Mouse (Mus musculus): Measurements from ENCODE around the gene Prr15l.
A peak's percentile ranks its signal among the peaks of the same experiment; 100 is the strongest.

The Prr15l gene

DNA sequence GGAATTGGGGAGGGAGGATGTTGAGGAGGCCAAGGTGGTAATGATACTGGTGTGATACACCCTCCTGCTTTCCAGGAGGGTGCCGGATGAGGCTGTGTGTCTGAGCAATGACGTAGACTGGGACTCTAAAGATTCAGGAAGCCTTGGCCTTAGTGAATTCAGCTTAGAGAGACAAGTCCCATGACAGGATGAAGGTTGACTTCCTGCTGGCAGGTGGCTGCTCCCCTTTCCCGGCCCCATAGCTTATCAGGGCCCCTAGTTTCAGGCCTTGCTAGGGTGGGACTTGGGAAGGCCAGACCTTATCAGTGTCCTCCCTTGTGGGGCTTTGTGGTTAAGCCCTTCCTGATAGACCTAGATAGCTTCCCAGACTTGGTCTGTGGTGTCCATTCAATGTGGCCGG, 19.9 kb downstream of the Prr15l start:
- DNase-seq (ENCODE audit: low read depth) = peak; percentile 96

DNA sequence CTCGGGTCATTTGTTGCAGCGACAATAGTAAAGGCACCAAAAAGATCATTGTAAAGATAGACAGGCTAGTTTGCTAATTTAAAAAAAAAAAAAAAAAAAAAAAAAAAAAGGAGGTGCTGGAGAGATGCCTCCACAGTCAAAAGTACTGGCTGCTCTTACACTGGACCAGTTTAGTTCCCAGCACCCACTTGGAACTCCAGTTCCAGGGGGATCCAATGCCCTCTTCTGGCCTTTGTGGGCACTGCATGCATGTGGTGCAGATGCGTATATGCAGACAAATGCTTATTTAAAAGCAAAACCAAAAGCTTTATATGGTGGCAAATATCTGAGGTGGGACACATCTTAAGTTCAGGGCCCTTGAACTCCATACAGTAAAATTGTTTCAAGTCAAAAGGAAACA, 22.9 kb downstream of the Prr15l start:
- DNase-seq (ENCODE audit: low read depth) = peak; percentile 50

DNA sequence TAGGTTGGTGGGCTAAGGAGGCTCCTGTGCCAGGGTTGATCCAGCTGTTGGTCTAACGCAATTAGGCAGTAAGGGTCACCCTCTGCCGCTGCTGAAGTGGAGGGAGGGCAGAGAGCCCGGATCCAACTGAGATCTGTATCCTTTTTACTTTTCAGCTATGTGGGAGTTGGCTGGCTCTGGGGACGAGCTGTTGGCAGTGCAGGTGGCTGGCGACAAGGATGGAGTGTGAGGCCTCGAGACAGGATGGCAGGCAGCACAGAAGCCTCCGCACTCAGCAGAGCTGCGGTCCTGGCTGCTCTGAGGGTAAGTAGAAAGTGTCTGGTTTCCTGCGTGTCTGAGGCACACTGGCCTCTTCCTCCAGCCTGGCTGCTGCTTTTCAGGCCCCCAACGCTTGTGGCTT, 24.5 kb downstream of the Prr15l start:
- DNase-seq (ENCODE audit: low read depth) = no peak

DNA sequence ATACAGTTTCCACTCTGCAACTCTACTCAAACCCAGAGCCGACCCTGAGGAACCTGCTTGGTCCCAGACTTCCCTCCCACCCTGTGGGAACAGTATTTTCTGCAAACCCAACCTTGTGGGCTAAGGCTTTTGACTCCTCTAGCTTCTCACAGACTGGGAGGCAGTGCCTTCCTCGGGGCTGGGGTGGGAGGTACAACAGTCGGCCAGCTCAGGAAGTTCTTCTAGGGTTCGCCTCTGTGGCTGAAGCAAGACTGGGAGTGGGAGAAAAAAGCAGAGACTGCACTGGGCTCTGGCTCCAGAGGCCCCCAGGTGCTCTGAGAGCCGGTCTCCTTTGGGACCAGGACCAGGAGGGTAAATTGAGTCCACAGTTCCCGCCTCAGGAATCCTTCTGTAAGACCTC, 25.0 kb downstream of the Prr15l start:
- DNase-seq (ENCODE audit: low read depth) = no peak

DNA sequence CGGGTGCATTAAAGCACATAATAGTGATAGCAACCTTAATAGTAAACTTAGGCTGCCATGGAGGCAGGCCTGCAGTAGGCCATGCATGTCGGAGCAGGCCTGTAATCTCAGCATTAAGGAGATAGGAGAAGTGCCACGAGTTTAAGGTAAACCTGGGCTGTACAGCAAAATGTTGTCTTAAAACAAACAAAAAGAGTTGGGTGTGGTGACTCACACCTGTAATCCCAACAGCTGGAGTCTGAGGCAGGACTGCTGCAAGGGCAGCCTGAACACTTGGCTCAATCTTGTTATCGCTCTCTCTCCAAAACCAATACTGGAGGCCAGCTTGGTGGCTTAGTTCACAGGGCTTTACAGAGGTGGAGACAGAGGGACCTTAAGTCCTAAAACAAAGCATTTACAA, 27.2 kb downstream of the Prr15l start:
- no peak for DNase-seq (ENCODE audit: low read depth)

DNA sequence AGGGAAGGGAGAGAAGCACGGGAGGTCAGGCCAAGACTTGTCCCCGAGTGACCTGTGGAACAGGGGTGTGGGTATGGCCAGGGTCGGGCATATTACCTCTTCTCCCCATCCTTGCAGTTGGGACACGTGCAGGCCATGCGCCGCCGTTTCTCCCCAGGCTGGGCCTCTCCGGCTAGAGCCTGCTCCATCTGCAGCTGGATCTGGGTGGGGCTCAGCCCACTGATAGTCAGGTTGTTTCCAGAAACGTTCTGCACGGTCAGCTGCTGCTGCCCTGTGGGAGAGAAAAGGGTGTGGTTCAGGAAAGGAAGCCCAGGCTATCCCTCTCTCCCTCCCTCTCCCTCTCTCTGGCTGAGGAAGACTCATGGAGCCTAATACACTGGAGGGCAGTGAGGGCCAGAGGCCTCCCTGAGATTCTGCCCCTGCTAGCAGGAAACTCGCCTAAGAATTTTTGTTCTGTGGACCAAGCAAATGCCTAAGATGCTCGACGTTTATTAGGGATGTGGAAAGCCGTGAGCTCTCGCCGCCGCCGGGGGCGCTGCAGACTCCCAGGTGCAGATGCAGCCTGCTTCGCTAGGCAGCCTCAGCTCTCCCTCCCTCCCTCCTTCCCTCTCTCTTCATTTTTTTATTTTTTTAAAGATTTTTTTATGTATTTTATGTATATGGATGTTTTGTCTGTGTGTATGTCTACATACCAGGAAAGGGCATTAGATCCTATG, 28.3 kb downstream of the Prr15l start:
- no peak for DNase-seq (ENCODE audit: low read depth)

DNA sequence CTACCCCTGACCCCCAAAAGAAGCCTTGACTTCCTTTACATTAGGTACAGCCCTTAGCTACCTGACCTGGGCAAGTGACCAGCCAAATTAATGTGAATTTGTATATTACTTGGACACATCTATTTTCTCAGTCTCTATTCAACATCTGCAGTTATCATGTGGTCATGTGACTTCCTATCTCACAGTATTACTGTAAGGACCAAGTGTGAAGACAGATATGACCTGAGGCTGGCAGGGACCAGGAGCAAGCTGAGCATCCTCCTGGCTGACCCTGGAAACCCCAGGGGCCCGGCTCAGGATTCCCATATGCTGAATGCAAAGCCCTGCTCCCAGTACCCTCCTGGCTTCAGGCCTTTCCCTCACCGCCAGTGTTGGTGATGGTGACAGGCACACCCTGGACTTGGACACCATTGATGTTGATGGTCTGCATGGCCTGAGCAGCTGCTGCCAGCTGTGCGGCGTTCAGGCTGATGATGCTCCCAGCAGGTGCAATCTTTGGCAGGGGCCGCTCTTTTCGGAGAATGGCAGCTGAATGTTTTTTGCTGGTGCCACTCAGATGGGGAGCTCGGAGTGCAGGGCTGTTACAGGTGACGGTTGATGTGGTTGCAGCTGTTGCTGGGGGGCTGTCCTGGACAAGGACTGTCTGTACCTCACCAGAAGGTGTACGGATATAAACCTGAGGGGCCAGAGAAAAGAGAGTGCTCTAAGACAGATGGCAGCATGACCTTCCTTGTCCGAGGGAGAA, 29.3 kb downstream of the Prr15l start:
- DNase-seq (ENCODE audit: low read depth) = no peak

DNA sequence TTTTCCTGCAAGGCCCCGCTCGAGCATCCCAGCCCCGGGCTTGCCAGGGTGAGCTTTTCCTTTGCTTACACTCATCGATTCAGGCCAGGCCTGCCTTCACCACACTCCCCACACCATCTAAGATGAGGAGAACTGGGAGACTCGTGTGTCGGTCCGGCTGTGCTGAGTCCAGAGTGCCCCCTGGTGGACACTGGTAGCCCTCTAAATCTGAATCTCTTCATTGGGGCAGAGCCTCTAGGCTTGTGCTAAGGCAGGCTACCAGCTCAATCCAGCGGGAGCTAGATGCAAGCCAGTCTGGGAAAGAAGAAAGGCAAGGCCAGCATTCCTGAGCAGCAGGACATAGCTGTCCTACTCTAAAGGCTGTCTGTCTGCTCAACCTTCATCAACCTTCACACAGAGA, 35.7 kb downstream of the Prr15l start:
- peak; percentile 85 for DNase-seq (ENCODE audit: low read depth)

DNA sequence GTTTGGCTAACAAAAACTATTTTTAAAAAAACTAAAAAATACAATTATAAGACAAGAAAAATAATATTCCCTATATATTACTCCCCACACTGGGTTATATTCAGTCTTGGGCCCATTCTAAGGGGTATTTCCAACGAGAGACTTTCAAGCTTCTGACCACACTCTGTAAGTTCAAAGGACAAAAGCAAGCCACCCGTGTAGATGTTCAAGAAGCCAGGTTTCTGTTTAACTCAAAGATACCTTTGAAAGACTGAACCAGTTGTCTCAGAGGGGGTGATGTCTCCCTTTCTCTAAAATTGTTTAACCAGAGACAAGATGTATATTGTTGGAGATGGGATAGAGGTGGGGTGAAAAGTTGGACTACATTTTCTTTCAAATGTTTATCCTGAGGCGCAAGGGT, 38.3 kb downstream of the Prr15l start:
- DNase-seq (ENCODE audit: low read depth) = no peak

DNA sequence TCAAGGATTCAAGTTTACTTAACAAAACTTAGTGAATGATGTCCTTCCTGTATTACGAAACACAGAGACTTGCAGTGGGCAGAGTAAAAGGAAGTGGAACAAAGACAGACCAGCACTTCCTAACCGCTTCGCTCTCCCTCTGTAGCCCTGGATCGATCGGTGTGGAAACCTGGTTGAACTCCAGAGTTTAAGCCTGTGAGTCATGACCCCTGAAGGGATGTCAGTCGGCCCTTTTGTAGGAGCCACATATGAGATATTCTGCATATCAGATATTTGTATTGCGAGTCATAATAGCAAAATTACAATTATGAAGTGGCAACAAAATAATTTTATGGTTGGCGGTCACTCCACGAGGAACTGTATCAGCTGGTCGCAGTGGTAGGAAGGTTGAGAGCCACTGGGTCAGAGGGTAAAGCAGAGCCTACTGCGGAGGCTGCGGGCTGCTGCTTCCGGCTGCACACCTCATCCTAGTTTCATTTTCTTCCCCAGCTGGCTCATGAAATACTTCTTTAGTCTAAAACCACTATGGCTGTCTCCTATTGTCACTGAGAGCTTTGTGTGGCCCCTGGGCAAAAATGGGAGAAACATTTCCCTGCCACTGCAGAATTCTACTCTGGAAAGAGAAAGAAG, 39.1 kb downstream of the Prr15l start:
- DNase-seq (ENCODE audit: low read depth) = peak; percentile 91

DNA sequence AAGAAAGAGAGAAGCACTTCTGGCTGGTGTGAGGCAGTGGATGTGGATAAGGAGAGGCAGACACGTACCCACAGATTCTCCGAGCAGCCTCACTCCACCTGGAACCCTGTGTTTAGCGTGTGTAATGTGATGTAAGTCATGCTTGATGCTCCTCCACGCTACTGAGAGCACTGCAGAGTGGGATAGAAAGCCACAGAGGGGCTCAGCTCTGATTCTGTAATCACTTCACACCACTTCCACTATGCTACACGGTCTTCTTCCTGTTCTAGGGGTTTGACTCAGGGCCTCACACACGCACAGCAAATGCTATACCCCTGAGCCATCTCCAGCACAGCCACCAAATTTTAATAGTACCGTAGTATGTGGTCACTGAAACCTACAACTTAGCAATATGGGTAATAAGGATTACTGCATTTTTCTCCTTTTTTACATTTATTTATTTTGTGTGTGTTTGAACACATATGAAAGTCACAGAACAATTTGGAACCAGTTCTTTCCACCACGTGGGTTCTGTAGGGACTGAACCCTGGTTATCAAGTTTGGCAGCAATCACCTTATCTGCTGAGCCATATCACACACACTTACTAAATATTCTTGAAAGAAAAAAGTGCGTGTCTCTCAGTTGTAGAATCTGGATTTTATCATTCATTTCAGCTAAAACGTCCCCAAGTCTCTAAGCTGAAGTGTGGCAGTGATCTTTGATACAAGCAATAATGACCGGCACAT, 39.8 kb downstream of the Prr15l start:
- peak; percentile 63 for DNase-seq (ENCODE audit: low read depth)

DNA sequence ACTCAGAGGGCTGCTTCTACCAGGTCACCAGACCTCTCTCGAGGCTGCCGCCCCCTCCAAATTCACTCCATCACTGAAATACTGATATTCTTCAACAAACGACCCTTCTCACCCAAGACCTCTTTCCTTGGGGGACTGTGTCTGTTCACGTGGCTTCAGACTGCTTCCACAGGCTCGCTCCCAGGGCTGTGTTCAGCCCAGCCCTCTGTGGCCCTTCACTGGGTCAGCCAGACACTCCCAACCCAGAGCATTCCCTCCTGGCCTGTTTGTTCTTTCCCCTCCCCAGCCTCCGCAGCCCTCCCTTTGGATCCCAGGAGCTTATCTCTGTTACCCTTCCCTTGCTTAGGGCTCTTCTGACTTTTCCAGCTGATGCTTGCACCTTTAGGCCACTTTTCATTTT, 40.6 kb downstream of the Prr15l start:
- DNase-seq (ENCODE audit: low read depth) = no peak

DNA sequence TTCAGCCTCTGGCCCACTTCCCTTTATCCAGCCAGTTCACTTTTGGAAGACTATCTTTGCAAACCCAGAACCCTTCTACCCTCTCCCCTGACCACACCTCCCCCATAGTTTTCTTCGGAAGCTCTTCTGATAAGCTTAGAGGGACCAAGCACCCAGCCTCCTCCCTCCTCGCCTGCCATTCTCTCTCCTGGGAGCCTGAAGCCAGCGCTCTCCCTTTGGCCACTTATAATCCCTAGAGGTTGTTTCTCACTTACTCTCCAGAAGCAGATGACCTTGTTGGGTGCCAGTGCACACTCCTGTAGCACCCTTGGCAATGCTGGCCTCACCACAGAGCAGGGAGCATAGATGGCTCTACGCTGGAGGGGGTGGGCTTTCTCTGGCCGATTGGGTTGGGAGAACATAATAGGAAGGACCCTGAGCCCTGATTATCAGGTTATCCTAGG, 41.4 kb downstream of the Prr15l start:
- no peak for DNase-seq (ENCODE audit: low read depth)

DNA sequence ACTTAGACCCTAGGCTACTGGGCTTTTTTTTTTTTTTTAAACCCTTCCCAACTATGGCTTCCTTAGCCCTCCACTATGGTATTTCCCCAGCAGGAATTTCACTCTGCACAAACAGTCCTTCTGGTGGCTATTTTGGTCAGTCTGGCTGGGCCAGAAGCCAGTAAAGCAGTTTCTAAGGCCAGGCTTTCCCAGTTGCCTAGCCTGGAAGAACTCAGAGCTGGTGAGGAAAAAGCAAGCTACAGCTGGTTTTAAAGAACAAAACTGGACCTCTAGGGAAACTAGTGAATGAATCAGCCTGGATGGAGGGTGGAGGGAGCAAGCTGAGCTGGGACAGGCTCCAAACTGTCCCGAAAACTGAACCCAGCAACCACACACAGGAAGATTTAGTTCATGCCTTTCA, 41.8 kb downstream of the Prr15l start:
- no peak for DNase-seq (ENCODE audit: low read depth)

DNA sequence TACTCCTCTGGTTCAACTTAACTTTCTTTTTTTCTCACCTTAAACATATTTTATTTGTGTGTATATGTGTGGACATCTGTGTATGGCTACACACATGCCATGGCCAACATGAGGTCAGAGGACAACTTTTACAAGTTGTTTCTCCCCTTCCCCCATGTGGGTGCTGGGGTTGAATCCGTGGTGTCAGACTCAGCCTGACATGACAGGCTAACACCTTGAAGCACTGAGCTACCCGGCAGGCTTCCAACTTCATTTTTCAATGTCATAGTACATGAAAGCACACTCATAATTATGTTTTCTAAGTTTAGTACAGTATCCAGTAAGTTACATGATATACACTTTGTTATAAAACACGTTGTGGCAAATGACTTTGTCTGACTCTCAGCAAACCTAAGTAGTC, 42.4 kb downstream of the Prr15l start:
- DNase-seq (ENCODE audit: low read depth) = no peak

DNA sequence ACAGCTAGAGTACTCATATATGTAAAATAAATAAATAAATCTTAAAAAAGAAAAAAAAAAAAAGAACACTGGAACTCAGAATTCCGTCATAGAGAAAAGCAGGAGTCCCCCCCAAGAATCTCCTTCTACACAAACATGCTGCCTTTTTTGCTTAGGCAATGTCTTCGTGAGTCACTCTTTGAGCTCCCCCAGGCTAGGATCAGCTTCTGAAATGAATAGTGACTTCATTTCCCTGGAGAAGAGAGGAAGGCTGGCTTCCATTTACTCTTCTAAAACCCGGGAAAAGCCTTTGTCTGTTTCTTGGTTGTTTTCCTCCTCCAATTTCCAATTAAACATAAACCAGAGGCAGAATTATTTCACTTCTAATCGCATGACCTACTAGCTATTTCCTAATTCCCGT, 45.0 kb downstream of the Prr15l start:
- no peak for DNase-seq (ENCODE audit: low read depth)

DNA sequence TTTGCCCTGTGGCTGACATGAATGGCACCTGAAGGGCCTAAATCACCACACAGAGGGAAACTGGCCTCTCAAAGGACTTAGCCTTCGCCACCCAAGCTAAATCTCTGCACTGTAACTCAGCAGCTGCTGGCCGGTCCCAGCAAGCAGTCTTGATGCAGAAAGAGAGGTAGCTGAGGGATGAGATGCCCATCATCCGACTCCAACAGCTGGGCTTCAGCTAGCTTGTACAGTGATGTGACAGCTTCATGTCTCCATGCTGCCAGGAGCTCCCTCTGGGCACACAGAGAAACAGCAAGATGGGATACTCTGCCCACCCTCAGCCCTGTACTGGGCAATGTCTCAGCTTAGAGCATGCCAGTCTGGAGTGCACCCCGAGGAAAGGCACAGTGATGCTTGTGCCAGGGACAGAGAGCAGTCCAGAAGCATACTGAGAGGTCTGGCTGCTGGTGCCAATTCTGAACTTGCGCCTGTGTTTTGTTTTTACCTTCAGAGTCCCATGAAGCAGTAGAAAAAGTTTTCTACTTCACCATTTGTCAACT, 45.6 kb downstream of the Prr15l start:
- DNase-seq (ENCODE audit: low read depth) = no peak

DNA sequence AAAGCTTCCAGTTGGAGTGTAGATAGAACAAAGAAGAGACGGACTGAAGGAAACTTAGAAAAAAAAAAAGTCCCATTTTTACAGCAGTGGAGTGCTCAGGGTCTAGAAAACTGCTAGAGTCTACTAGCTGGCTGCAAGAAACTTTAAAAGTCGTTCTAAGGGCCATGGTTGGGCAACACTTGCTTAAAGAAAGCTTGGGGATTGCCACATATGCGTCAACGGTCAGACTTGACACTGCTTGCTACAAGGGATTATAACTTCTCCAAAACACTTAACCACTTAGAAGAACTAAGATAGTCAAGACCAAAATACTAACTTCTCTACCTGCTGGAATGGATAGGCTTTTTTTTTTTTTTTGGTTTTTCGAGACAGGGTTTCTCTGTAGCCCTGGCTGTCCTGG, 46.9 kb downstream of the Prr15l start:
- peak; percentile 86 for DNase-seq (ENCODE audit: low read depth)

DNA sequence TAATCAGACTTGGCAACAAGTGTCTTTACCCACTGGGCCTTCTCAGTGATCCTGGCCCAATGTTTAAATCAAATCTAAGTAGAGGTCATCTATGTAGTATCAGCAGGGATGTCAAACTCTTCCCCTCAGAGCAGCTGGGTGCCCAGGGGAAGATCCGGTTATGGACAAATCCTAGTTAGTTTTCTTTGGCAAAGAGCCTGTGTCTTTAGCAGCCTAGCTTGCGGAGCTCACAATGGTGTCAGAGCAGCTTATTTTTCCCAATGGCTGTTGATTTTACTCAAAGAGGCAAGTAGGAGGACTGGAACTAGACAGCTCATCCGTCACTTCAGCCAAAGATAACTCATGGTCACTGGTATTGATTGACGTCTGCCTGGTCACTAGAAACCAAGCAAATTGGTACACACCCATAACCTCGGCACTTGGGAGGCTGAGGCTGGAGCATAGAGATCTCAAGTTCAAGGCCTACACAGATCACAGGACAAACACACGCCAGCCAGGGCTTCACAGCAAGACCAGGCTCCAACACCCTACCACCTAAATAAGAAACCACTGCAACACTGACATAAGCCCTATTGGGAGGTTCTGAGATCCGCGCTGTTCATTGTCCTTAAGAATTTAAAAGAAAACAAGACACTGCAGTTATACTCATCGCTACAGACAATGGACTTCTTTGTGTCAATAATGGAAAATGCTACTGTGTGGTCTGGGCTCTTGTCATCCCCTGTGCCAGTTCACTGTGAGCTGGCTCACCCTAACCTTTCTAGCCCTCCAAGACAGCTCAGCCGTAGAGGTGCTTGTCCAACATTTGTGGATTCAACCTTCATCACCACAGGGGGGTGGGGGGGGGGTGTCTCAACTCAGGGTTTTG, 47.8 kb downstream of the Prr15l start:
- DNase-seq (ENCODE audit: low read depth) = no peak

DNA sequence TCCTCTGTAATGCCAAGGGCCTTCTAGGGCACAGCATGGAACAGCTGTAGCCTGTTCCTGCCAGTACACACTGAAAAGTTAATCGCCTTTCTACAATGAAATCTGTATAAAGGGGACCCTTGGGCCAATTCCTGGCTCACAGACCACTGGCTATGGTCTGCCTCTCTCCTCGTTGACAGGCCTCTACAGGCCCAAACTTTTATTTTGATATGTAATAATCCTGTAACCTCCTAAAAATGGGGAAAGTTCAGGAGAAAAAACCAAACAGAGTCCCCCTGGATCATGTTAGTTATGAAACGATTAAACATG, 48.4 kb downstream of the Prr15l start:
- no peak for DNase-seq (ENCODE audit: low read depth)

DNA sequence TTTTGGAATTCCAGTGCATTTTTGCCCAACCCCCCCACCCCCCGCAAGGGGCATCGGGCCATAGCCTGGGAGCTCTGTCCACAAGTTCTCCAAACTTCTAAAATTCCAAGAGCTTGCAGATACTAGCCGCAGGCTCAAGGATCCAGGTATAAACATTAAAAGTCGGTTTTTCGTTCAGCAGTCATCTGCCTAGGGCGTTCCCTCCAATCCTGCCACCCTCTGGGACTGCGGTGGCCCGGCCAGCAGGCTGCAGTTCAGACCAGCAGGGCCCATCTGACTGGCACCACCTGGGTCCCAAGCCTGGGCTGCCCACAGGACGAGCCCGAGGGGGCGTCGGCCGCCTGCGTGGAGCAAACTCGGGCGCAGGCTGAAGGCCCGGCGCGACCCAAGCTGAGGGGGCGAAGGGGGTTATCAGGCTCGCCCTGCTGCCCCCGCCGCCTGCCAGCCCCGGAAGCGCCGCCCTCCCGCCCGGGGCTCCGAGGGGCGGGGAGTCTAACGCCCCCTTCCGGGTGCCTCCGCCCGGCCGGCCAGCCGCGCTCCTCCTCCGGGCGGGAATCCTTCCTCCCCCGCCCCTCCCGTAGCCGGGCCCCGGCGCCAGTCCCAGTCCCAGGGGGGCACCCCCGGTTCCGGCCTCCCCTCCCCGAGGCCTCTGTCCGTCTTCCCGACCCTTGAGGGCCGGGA, 49.1 kb downstream of the Prr15l start:
- DNase-seq (ENCODE audit: low read depth) = peak; percentile 88

All from 416B (cell line).